Mouse (Mus musculus): Measurements from ENCODE around the gene Rap2a.

DNA sequence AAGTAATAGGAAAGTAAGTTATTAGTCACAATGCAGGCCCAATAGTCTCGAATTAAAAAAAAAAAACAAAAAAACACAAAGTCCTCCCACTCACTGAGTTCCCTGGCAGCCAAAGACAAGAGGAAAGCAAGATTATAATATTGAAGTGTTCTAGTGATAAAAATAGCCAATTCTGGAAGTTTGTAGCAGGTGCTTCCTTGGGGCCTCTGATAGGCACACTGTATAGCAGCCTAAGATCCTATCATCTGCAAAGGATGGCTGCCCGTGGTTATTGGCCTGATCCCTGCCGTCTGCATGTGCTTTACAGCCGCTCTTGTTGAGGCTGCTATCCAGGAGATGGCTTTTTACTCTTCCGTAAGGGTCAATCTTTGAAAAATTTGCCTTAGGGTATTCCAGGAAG lies 33.6 kb downstream of the Rap2a start:
- no peak for TF ChIP-seq USF1 (IDR thresholded peaks at IDR 0.05; ENCODE audit: low read depth, low read length)
- no peak; the same call in 1 of the 2 replicates for TF ChIP-seq MAX (IDR thresholded peaks at IDR 0.05; ENCODE audit: low read length)
- no peak for TF ChIP-seq E2F4 (IDR thresholded peaks at IDR 0.05; ENCODE audit: borderline replicate concordance, low read depth, low read length)
- peak; percentile 56; the same call in 1 of the 2 replicates for TF ChIP-seq MEF2A (IDR thresholded peaks at IDR 0.05; ENCODE audit: extremely low read depth, insufficient replicate concordance, low read depth, low read length, poor library complexity, severe bottlenecking)
- no peak for TF ChIP-seq RCOR1 (IDR thresholded peaks at IDR 0.05; ENCODE audit: low read depth, low read length)
- no peak for TF ChIP-seq CHD2 (IDR thresholded peaks at IDR 0.05; ENCODE audit: low read length)
- no peak for TF ChIP-seq ZKSCAN1 (IDR thresholded peaks at IDR 0.05; ENCODE audit: low read depth, low read length)
- TF ChIP-seq EP300 (IDR thresholded peaks at IDR 0.05; ENCODE audit: low read depth in 1 of 2, low read length in 2 of 2), result peak in 1 of 2 experiments; percentile 47; a peak in 1 of 4 replicates
- TF ChIP-seq BHLHE40 (IDR thresholded peaks at IDR 0.05; ENCODE audit: borderline replicate concordance, low read depth, low read length), result no peak

All from MEL (cell line).